Mouse (Mus musculus) brain, embryonic 14.5 days (tissue): ENCODE data around the gene Txnrd2.

Experiments
- CTCF ChIP-seq: fragments of 200-500 bp; IDR thresholded peaks from 2 replicates; pipeline ENCODE4 v1.5.1; 2012; ENCODE audit warnings: inconsistent platforms, mild to moderate bottlenecking, moderate library complexity, borderline replicate concordance; ENCODE audit not compliant: insufficient read depth, insufficient read length; ENCODE audit errors: extremely low read depth
- POLR2A ChIP-seq: fragments of 200-500 bp; IDR thresholded peaks from 2 replicates; pipeline ENCODE4 v1.6.1; 2012; ENCODE audit warnings: mild to moderate bottlenecking, inconsistent platforms, borderline replicate concordance; ENCODE audit not compliant: poor library complexity, insufficient read depth, insufficient read length, severe bottlenecking; ENCODE audit errors: extremely low read depth

GRCm38 (mm10) chr16:18477996-18478395 lies 51.8 kb downstream of the Txnrd2 start:
- TF ChIP-seq CTCF (no peak), POLR2A (no peak)
